Mouse (Mus musculus) midbrain, postnatal 0 days (tissue): ENCODE data around the gene Hapln4. TPM values are rescaled to one million over a fixed set of nuclear protein-coding genes. Genes with fewer than 3 reads are reported as not detected.

ENCODE experiments used
- ATAC-seq: fragments of 200-750 bp; cut with Nextera tagmentation; 2 replicates; pipeline ENCODE4 v1.8.0; 2017; ENCODE audit warnings: moderate number of reproducible peaks, mild to moderate bottlenecking, moderate TSS enrichment, moderate library complexity; ENCODE audit not compliant: low FRiP score
- DNase-seq: peaks from one replicate; pipeline ENCODE4 v3.0.0-alpha.2; 2015; ENCODE audit warnings: low spot score
- H3K27ac ChIP-seq: fragments of 300-500 bp; sonication (generic); 2 replicates; pipeline ENCODE4 v1.5.1; 2014; ENCODE audit warnings: low read depth, mild to moderate bottlenecking, low read length, mixed read lengths
- H3K27me3 ChIP-seq: fragments of 300-500 bp; sonication (generic); 2 replicates; pipeline ENCODE4 v1.6.1; 2014; ENCODE audit warnings: low read length, control low read depth, mixed read lengths; ENCODE audit not compliant: insufficient read depth
- H3K36me3 ChIP-seq: fragments of 300-500 bp; sonication (generic); 2 replicates; pipeline ENCODE4 v1.6.1; 2014; ENCODE audit warnings: low read length, control low read depth, mixed read lengths; ENCODE audit not compliant: insufficient read depth
- H3K4me1 ChIP-seq: fragments of 300-500 bp; sonication (generic); 2 replicates; pipeline ENCODE4 v1.6.1; 2014; ENCODE audit warnings: mild to moderate bottlenecking, control low read depth, antibody characterized with exemption, low read length, mixed read lengths; ENCODE audit not compliant: insufficient read depth
- H3K4me2 ChIP-seq: fragments of 300-500 bp; sonication (generic); 2 replicates; pipeline ENCODE4 v1.6.1; 2014; ENCODE audit warnings: low read depth, mild to moderate bottlenecking, low read length, mixed read lengths; ENCODE audit not compliant: poor library complexity, severe bottlenecking
- H3K4me3 ChIP-seq: fragments of 300-500 bp; sonication (generic); 2 replicates; pipeline ENCODE4 v1.5.1; 2014; ENCODE audit warnings: low read depth, mild to moderate bottlenecking, low read length, moderate library complexity
- H3K9ac ChIP-seq: fragments of 300-500 bp; sonication (generic); replicated peaks from 2 replicates; pipeline ENCODE4 v1.6.1; 2014; ENCODE audit warnings: mild to moderate bottlenecking, low read length, moderate library complexity, mixed read lengths; ENCODE audit not compliant: poor library complexity, severe bottlenecking
- H3K9me3 ChIP-seq: fragments of 300-500 bp; sonication (generic); 2 replicates; pipeline ENCODE4 v1.6.1; 2016; ENCODE audit warnings: low read length, control low read depth
- CTCF ChIP-seq: IDR thresholded peaks from 2 replicates; pipeline ENCODE4 v1.5.1; 2016; ENCODE audit warnings: antibody characterized with exemption, mild to moderate bottlenecking
- WGBS: fragments of 180-500 bp; shearing (Covaris S2); extraction: QIAGEN DNeasy Blood & Tissue Kit; methylation state at CpG from one replicate; pipeline ENCODE4 v1.1.7; 2014; 5-methylcytosine and 5-hydroxymethylcytosine counted together
- polyA plus RNA-seq: library from polyadenylated mRNA; unstranded; fragments of >200 nt; fragmentation: Nextera tagmentation; extraction: Ambion mirVana; gene quantifications from 2 replicates; pipeline ENCODE4 v1.2.1, GENCODE M21; 2015
- total RNA-seq: library from RNA; depleted of rRNA; stranded (reverse); fragments of >200 nt; gene quantifications from 2 replicates; pipeline ENCODE4 v1.2.3, GENCODE M21; 2014; rRNA removed

Gene Hapln4
- total RNA-seq (0.99 and 1.3 TPM in 2 replicates), polyA plus RNA-seq (1.6 and 1.7 TPM in 2 replicates)

DNA sequence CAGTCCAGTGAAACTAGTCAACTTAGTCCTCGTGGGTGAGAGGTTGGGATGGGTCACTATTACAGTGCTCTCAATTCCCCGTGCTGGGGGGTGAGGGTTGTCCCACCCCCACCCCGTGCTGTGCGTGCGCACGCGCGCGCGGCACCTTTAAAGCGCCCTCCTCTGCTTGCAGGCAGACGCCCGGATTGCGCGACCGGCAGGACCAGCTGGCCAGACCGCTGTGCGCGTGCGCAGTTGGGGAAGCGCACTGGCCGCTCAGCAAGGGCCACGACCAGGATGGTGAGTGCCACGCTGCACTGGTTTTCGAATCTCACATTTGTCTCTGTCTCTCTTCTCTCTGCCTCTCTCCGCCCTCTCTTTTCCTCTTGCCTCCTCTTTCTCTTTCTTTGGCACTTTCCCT is at the start of gene Hapln4:
Gene Hapln4 (plus strand): TSS at position 173 of the 400 bp plus-strand sequence.
- no peak for TF ChIP-seq CTCF
- DNase-seq (peak; percentile 49), ATAC-seq (no peak)
- H3K4me3 ChIP-seq = peak within 1 kb of the TSS; percentile 46
- no peak within 1 kb of the TSS for H3K27ac ChIP-seq
- under 1% methylated on average over 20 of the region's 26 CpGs for WGBS
- peaks cover 50% of the 10 kb centered on the region for H3K27me3 ChIP-seq
- H3K9ac ChIP-seq = peak within 1 kb of the TSS; percentile 48; the same call in 1 of the 2 replicates
- H3K9me3 ChIP-seq = no peaks in the 10 kb centered on the region
- peak within 1 kb of the TSS; percentile 68 for H3K4me2 ChIP-seq
- H3K4me1 ChIP-seq = peaks cover 17% of the 10 kb centered on the region
- H3K36me3 ChIP-seq = peaks cover 2% of the 10 kb centered on the region; the same call in 1 of the 2 replicates

DNA sequence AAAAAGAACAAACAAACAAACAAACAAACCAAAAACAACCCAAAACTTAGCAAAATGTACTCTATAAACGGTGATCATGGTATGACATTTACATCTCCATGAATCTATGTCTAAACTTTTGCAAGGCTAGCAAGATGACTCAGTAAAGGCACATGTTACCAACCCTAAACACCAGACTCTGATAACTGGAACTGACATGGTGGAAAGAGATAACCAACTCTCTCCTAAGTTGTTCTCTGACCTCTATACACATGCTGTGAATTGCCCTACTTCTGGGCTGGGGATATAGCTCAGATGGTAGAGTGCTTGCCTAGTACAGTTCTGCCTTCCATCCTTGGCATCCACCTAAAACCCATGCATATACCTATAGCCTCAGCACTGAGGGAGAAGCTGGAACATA is 45.3 kb upstream of the Hapln4 start:
- no peaks in the 10 kb centered on the region for H3K27me3 ChIP-seq
- no peaks in the 10 kb centered on the region for H3K9me3 ChIP-seq
- 92% methylated on average over 1 of the region's 1 CpGs for WGBS
- H3K36me3 ChIP-seq = peaks cover 4% of the 10 kb centered on the region
- no peak for DNase-seq
- no peak overlapping the region for H3K4me2 ChIP-seq
- no peak overlapping the region for H3K9ac ChIP-seq
- H3K4me3 ChIP-seq = no peak overlapping the region
- no peak for ATAC-seq
- H3K4me1 ChIP-seq = peaks cover 12% of the 10 kb centered on the region; the same call in 1 of the 2 replicates
- no peak overlapping the region for H3K27ac ChIP-seq
- no peak for TF ChIP-seq CTCF

DNA sequence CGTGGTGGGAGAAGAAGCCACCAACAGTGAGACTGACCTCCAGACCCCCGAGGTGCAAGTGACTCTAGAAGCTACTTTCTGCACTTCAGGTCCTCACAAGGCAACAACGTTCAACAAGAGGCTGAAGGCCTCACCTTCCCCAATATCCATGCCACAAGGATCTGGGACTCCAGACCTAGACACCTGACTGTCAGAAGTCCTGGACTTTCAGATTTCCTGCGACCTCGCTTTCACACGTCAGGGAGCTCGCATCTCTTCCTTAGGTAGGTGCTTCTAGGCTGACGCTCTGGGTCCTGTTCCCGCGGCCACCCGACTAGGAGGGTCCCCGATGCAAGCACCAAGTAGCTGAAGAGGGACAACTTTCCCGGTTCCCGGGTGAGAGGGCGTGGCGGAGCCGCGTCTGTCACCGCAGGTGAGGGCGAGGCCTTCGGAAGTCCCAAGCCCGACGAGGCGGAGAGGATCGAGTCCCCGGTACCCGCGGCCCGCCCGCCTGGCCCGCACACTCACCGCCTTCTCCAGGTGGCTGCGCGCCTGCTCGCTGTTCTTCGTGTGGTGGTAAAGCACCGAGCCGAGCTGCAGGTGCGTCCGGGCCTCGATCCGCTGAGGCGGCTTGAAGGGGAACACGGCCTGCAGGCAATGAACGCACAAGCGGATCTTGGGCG is 41.2 kb upstream of the Hapln4 start:
- no peaks in the 10 kb centered on the region for H3K36me3 ChIP-seq
- no peaks in the 10 kb centered on the region for H3K27me3 ChIP-seq
- peak overlapping the region; percentile 85 for H3K4me2 ChIP-seq
- H3K4me3 ChIP-seq = peak overlapping the region; percentile 98
- H3K4me1 ChIP-seq = peaks cover 16% of the 10 kb centered on the region; the same call in 1 of the 2 replicates
- peak overlapping the region; percentile 99 for H3K9ac ChIP-seq
- WGBS = under 1% methylated on average over 46 of the region's 47 CpGs
- H3K9me3 ChIP-seq = no peaks in the 10 kb centered on the region
- no peak for DNase-seq
- no peak for TF ChIP-seq CTCF
- peak overlapping the region; percentile 76 for H3K27ac ChIP-seq
- peak; percentile 11; the same call in 1 of the 2 replicates for ATAC-seq

DNA sequence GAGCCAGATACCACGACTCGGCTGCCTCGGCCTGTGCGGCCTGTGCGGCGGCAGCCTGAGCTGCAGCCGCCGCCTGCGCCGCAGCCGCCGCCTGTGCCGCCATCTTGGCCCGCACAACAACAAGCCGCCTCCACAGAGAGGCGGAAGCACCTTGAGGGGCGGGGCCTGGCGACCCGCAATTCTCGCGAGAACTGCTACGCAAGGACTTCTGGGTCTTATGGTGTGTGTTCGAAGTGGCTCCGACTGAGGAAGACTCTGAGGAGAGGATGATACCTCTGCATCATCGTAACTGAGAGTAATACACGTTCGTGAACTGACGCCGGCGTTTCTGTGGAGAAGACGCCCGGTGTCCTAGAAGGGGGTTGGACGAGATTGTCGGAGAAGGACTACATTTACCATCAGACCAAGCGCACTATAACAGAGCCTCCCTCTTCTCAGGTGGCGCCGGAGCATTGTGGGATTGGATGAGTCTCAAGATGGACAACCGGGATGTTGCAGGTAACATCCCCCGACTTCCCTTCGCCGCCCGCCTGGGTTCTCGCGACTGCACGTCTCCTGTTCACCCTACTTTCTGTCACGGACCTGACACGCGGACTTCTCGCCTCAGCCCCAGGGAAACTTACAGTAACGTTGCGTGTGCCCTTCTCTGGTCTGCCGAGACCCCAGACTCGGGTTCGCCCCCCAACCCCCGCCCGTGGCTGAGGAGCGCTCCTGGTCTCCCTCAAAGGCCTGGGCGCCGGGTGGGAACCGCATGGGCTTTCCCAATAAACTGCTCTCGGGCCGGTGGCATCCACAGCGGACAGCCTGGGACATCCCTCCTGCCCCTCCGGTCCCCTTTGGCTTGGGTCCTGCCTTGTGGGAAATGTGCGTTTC is 40.4 kb upstream of the Hapln4 start, which contains the start of the genes Mau2 and Sugp1:
Gene Mau2 (minus strand): TSS at position 152 of the 873 bp plus-strand sequence.
Gene Sugp1 (plus strand): TSS at position 231 of the 873 bp plus-strand sequence.
- WGBS = under 1% methylated on average over 65 of the region's 65 CpGs
- H3K4me3 ChIP-seq = peak within 1 kb of the TSS; percentile 98
- H3K9me3 ChIP-seq = no peaks in the 10 kb centered on the region
- peak within 1 kb of the TSS; percentile 76 for H3K27ac ChIP-seq
- no peaks in the 10 kb centered on the region for H3K36me3 ChIP-seq
- peak; percentile 97 for ATAC-seq
- DNase-seq = peak; percentile 97
- peak within 1 kb of the TSS; percentile 99 for H3K9ac ChIP-seq
- peak within 1 kb of the TSS; percentile 85 for H3K4me2 ChIP-seq
- no peaks in the 10 kb centered on the region for H3K27me3 ChIP-seq
- no peak for TF ChIP-seq CTCF
- peaks cover 16% of the 10 kb centered on the region; the same call in 1 of the 2 replicates for H3K4me1 ChIP-seq

DNA sequence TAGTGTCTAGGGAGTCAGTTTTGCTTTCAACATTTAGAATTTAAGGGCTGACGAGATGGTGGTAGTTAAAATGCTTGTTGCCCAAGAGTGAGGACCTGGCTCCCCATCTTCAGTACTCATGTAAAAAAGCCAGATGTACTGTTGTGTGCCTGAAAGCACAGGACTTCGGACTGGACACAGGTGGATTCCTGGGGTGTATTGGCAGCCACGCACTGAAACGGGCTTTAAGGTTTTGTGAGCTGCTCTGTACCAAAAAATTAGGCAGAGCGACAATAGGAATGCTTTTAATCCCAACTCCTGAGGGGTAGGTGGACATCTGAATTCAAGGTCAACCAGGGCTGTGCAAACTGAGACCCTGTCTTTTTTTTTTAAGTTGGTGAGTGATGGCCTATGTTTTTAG is 39.3 kb upstream of the Hapln4 start:
- peaks cover 3% of the 10 kb centered on the region; the same call in 1 of the 2 replicates for H3K36me3 ChIP-seq
- peak overlapping the region; percentile 98; the same call in 1 of the 2 replicates for H3K4me3 ChIP-seq
- peaks cover 16% of the 10 kb centered on the region; the same call in 1 of the 2 replicates for H3K4me1 ChIP-seq
- TF ChIP-seq CTCF = no peak
- ATAC-seq (no peak), DNase-seq (no peak)
- no peaks in the 10 kb centered on the region for H3K9me3 ChIP-seq
- no peak overlapping the region for H3K27ac ChIP-seq
- 89% methylated on average over 5 of the region's 5 CpGs for WGBS
- peak overlapping the region; percentile 77 for H3K4me2 ChIP-seq
- H3K9ac ChIP-seq = peak overlapping the region; percentile 99; the same call in 1 of the 2 replicates
- no peaks in the 10 kb centered on the region for H3K27me3 ChIP-seq
